In the genomic region with DNA sequence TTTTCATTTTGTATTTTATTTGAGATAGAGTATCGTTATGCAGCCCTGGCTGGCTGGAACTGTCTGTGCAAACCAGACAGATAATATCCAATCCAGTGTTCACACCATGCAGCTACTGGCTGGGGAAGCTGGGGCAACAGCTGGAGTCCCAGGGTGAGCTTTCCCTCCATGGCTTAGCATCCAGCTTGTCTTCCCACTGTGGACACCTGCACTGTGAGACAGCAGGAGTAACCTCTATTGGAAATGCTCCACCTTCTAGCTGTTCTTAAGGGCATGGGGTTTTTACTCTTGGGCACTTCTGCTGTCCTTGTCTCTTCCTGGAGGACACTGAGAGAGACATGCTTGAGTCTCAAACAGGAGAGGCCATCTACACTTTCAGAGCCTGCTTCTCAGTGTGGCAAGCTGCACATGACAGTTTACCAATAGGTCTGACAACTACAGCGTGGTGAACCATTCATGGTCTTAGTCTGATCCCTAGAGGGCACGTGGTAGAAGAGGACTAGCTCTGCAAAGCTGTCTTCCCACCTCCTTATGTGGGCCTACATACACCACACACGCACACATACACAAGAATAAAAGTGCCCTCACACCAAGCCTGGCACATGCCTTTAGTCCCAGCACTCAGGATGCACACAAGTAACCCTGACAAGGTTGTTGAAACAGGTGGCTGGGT, we compare ENCODE assay signal across 8 mouse cellular contexts. TPM values are rescaled to one million over a fixed set of nuclear protein-coding genes. Genes with fewer than 3 reads are reported as not detected.
DNase-seq lines count a peak whose midpoint lies in the region; ATAC-seq and TF ChIP-seq lines count a peak whose summit lies in the region.

No protein-coding gene starts in this region.

- peak overlapping the region; percentile 1; the same call in 1 of the 2 replicates for H3K27ac ChIP-seq in thymus, adult 2 months (ENCODE audit: control insufficient read depth, insufficient read depth, low read length)
- H3K27ac ChIP-seq in liver, embryonic 12.5 days, result peak overlapping the region; percentile 95

- H3K27me3 ChIP-seq in thymus, adult 2 months (ENCODE audit: control insufficient read depth, insufficient read depth, low read length), result no peaks in the 10 kb centered on the region
- H3K27me3 ChIP-seq in liver, embryonic 12.5 days (replicated peaks), result no peaks in the 10 kb centered on the region

- H3K9me3 ChIP-seq in liver, embryonic 12.5 days (replicated peaks), result no peaks in the 10 kb centered on the region

- no peak for TF ChIP-seq POLR2A in thymus, adult 2 months (IDR thresholded peaks at IDR 0.05; ENCODE audit: control insufficient read depth, extremely low read depth, insufficient read depth, low read length, poor library complexity)

- no peak for TF ChIP-seq CTCF in thymus, adult 2 months (IDR thresholded peaks at IDR 0.05; ENCODE audit: borderline replicate concordance, control insufficient read depth, extremely low read depth, insufficient read depth, low read length, poor library complexity)

- no peaks in the 10 kb centered on the region for H3K36me3 ChIP-seq in thymus, adult 2 months (ENCODE audit: control insufficient read depth, insufficient read depth, low read length)
- peaks cover 63% of the 10 kb centered on the region for H3K36me3 ChIP-seq in liver, embryonic 12.5 days

- peaks cover 5% of the 10 kb centered on the region; the same call in 1 of the 2 replicates for H3K4me1 ChIP-seq in thymus, adult 2 months (replicated peaks; ENCODE audit: control insufficient read depth, insufficient read depth, low read length)
- peaks cover 16% of the 10 kb centered on the region for H3K4me1 ChIP-seq in liver, embryonic 12.5 days

- 73% methylated on average over 4 of the region's 4 CpGs for WGBS in thymus, adult 2 months
- 71% methylated on average over 4 of the region's 4 CpGs for WGBS in liver, embryonic 12.5 days (ENCODE audit: insufficient replicate concordance)

- H3K9ac ChIP-seq in liver, embryonic 12.5 days, result peak overlapping the region; percentile 90

- H3K4me2 ChIP-seq in liver, embryonic 12.5 days, result peak overlapping the region; percentile 78

- no peak overlapping the region for H3K4me3 ChIP-seq in thymus, adult 2 months (ENCODE audit: control insufficient read depth, insufficient read depth, low read length)
- H3K4me3 ChIP-seq in liver, embryonic 12.5 days, result peak overlapping the region; percentile 90

- ATAC-seq in liver, embryonic 12.5 days, result no peak

- peak; percentile 56 for DNase-seq in cerebellum, adult 11-12 months
- DNase-seq in cerebellum, adult 8-10 months, result no peak
- DNase-seq in thymus, adult 2 months, result no peak
- no peak for DNase-seq in thymus, postnatal 14 days
- no peak for DNase-seq in right cerebral cortex, postnatal 4 days
- no peak for DNase-seq in right cerebral cortex, adult 2 months (ENCODE audit: low spot score in 2 of 2)
- no peak for DNase-seq in left cerebral cortex, adult 11 months (ENCODE audit: low spot score)

RNA-seq across cellular contexts. Expression of gene Gm49318, which starts 1.0 kb away (rescaled TPM):
- not detected in 2 replicates for polyA plus RNA-seq in thymus, adult 2 months (2012; rRNA removed)
- polyA plus RNA-seq in liver, embryonic 12.5 days (2016; fragmentation: Nextera tagmentation; extraction: Ambion mirVana), result not detected in 2 replicates

RNA-seq across cellular contexts. Expression of gene Zfp653, which starts 1.2 kb away (rescaled TPM):
- polyA plus RNA-seq in thymus, adult 2 months (2012; rRNA removed), result 52.0 and 52.6 TPM in 2 replicates
- polyA plus RNA-seq in liver, embryonic 12.5 days (2016; fragmentation: Nextera tagmentation; extraction: Ambion mirVana), result 5.7 and 6.6 TPM in 2 replicates

RNA-seq across cellular contexts. Expression of gene Ecsit, which starts 15.2 kb away (rescaled TPM):
- 58.1 and 62.2 TPM in 2 replicates for polyA plus RNA-seq in thymus, adult 2 months (2012; rRNA removed)
- polyA plus RNA-seq in liver, embryonic 12.5 days (2016; fragmentation: Nextera tagmentation; extraction: Ambion mirVana), result 36.9 and 40.6 TPM in 2 replicates

RNA-seq across cellular contexts. Expression of gene Elavl3, which starts 18.2 kb away (rescaled TPM):
- polyA plus RNA-seq in thymus, adult 2 months (2012; rRNA removed), result 0.35 and 0.43 TPM in 2 replicates
- polyA plus RNA-seq in liver, embryonic 12.5 days (2016; fragmentation: Nextera tagmentation; extraction: Ambion mirVana), result 0.02 TPM in 1 of 2 replicates, not detected in the other

RNA-seq across cellular contexts. Expression of gene Cnn1, which starts 29.0 kb away (rescaled TPM):
- 4.3 and 5.0 TPM in 2 replicates for polyA plus RNA-seq in thymus, adult 2 months (2012; rRNA removed)
- 0.80 and 0.81 TPM in 2 replicates for polyA plus RNA-seq in liver, embryonic 12.5 days (2016; fragmentation: Nextera tagmentation; extraction: Ambion mirVana)
